Mouse (Mus musculus) stomach, embryonic 15.5 days (tissue): ENCODE measurements around the gene Crocc. TPM values are rescaled to one million over a fixed set of nuclear protein-coding genes. Genes with fewer than 3 reads are reported as not detected.

Experiments
- ATAC-seq: fragments of 200-750 bp; cut with Nextera tagmentation; 2 replicates; pipeline ENCODE4 v1.8.0; 2017; ENCODE audit warnings: low read depth, moderate number of reproducible peaks, moderate TSS enrichment; ENCODE audit not compliant: insufficient read depth, low FRiP score
- H3K27ac ChIP-seq: fragments of 300-500 bp; sonication (generic); 2 replicates; pipeline ENCODE4 v1.5.1; 2015; ENCODE audit warnings: mild to moderate bottlenecking, inconsistent platforms
- H3K27me3 ChIP-seq: fragments of 300-500 bp; sonication (generic); replicated peaks from 2 replicates; pipeline ENCODE4 v1.6.1; 2015; ENCODE audit warnings: inconsistent platforms
- H3K36me3 ChIP-seq: fragments of 300-500 bp; sonication (generic); 2 replicates; pipeline ENCODE4 v1.6.1; 2015; ENCODE audit warnings: inconsistent platforms
- H3K4me1 ChIP-seq: fragments of 300-500 bp; sonication (generic); 2 replicates; pipeline ENCODE4 v1.6.1; 2015; ENCODE audit warnings: inconsistent platforms
- H3K4me2 ChIP-seq: fragments of 300-500 bp; sonication (generic); 2 replicates; pipeline ENCODE4 v1.6.1; 2015; ENCODE audit warnings: mild to moderate bottlenecking, inconsistent platforms
- H3K4me3 ChIP-seq: fragments of 300-500 bp; sonication (generic); replicated peaks from 2 replicates; pipeline ENCODE4 v1.5.1; 2015; ENCODE audit warnings: inconsistent platforms
- H3K9ac ChIP-seq: fragments of 300-500 bp; sonication (generic); 2 replicates; pipeline ENCODE4 v1.6.1; 2015; ENCODE audit warnings: inconsistent platforms
- H3K9me3 ChIP-seq: fragments of 300-500 bp; sonication (generic); 2 replicates; pipeline ENCODE4 v1.6.1; 2016; ENCODE audit warnings: inconsistent platforms
- WGBS: fragments of 180-500 bp; shearing (Covaris S2); methylation state at CpG from one replicate; pipeline ENCODE4 v1.1.7; 2015; 5-methylcytosine and 5-hydroxymethylcytosine counted together
- polyA plus RNA-seq: library from polyadenylated mRNA; unstranded; fragments of >200 nt; fragmentation: Nextera tagmentation; extraction: Ambion mirVana; gene quantifications from 2 replicates; pipeline ENCODE4 v1.2.1, GENCODE M21; 2015

Crocc gene
- polyA plus RNA-seq, 1 experiment from 2014 or later = 4.2 TPM

GRCm38 (mm10) chr4:140993846-140994245, 66.5 kb downstream of the Crocc start:
- Histone ChIP-seq H3K9ac (no peak overlapping the region), H3K9me3 (no peaks in the 10 kb centered on the region), H3K27me3 (no peaks in the 10 kb centered on the region), H3K4me3 (no peak overlapping the region), H3K4me1 (no peaks in the 10 kb centered on the region), H3K4me2 (no peak overlapping the region), H3K27ac (no peak overlapping the region), H3K36me3 (peaks cover 42% of the 10 kb centered on the region)
- WGBS = 75% methylated on average over 8 of the region's 8 CpGs
- no peak for ATAC-seq

DNA sequence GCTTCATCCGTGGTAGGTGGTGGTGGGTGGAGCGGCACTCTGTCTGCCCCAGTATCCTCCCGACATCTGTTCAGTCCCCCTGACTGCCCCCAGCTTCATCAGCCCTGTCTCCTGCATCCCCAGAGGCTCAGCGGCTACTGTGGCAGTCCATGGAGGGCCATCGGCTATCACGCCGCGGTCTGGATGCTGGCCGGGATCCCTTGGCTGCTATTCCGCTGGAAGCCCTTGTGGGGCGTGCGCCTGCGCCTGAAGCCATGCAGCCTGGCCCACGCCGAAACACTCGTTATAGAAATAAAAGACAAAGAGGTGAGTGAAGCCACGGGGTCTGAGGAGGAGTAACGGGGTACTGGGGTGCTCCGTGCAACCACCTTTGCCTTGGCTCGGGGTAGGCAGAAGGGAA, 68.1 kb downstream of the Crocc start:
- Histone ChIP-seq H3K4me1 (peaks cover 11% of the 10 kb centered on the region), H3K4me3 (no peak overlapping the region), H3K9ac (no peak overlapping the region), H3K36me3 (peaks cover 35% of the 10 kb centered on the region), H3K9me3 (no peaks in the 10 kb centered on the region), H3K27me3 (no peaks in the 10 kb centered on the region), H3K27ac (no peak overlapping the region), H3K4me2 (no peak overlapping the region)
- ATAC-seq = no peak
- 87% methylated on average over 20 of the region's 20 CpGs for WGBS

GRCm38 (mm10) chr4:140989447-140989846, 70.9 kb downstream of the Crocc start:
- ATAC-seq = no peak
- H3K9ac ChIP-seq = no peak overlapping the region
- H3K4me3 ChIP-seq = no peak overlapping the region
- no peak overlapping the region for H3K27ac ChIP-seq
- peaks cover 16% of the 10 kb centered on the region for H3K4me1 ChIP-seq
- H3K36me3 ChIP-seq = peaks cover 13% of the 10 kb centered on the region
- H3K27me3 ChIP-seq = no peaks in the 10 kb centered on the region
- H3K4me2 ChIP-seq = no peak overlapping the region
- 90% methylated on average over 14 of the region's 14 CpGs for WGBS
- H3K9me3 ChIP-seq = no peaks in the 10 kb centered on the region

DNA sequence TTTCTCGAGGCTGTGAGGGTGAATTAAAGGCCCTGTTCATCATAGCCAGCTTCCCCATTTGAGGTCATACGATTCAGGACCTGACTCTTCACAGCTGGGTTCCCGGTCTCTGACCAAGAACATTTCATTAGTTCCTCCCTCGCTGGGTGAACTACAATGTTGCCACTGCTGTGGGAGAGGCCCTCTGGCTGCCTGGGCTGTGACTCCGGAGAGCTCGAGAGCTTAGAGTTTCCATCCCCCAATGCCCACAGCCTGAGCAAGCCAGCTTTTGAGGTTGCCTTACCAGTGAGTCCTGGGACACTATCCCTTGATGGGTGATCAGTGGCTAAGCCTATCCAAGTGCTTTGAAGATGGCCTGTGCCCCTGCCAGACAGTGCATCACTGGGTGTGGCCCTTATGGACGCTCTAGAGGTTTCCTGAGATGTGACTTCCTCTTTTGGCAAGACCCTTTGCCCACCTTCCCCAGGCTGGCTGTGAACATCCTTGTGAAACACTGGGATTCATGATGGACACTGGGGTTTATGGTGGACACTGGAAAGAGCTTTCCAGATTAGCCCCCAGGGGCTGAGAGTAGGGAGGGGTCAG, 71.6 kb downstream of the Crocc start:
- Histone ChIP-seq H3K36me3 (peaks cover 12% of the 10 kb centered on the region), H3K27ac (no peak overlapping the region), H3K4me2 (no peak overlapping the region), H3K4me1 (peaks cover 16% of the 10 kb centered on the region), H3K4me3 (no peak overlapping the region), H3K9ac (no peak overlapping the region), H3K9me3 (no peaks in the 10 kb centered on the region), H3K27me3 (no peaks in the 10 kb centered on the region)
- no peak for ATAC-seq
- WGBS = 59% methylated on average over 7 of the region's 7 CpGs

DNA sequence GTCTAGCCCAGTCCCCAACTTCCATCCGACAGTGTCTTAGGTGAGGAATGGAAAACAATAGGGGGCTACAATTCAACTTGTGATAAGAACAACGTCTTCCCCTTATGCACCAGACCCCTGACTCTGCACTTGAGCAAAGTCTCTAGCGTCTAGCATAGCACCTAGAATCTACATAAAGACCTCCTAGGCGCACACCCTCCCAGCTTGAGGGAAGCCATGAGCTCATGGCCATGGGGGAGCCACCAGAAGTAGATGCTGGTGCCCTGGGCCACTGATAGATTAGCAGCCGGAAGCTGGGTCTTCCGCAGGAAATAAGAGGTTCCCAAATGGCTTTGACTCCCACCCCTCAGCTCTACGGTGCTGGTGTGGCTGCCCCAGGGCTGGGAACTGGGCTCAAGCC, 72.9 kb downstream of the Crocc start:
- Histone ChIP-seq H3K4me3 (peak overlapping the region; percentile 86), H3K9ac (peak overlapping the region; percentile 75; the same call in 1 of the 2 replicates), H3K27me3 (no peaks in the 10 kb centered on the region), H3K4me2 (peak overlapping the region; percentile 82), H3K4me1 (peaks cover 27% of the 10 kb centered on the region), H3K36me3 (peaks cover 3% of the 10 kb centered on the region; the same call in 1 of the 2 replicates), H3K27ac (no peak overlapping the region), H3K9me3 (no peaks in the 10 kb centered on the region)
- ATAC-seq = no peak
- 18% methylated on average over 7 of the region's 7 CpGs for WGBS

- Histone ChIP-seq H3K9me3 (no peaks in the 10 kb centered on the region), H3K4me3 (peak within 1 kb of the TSS; percentile 86), H3K9ac (peak within 1 kb of the TSS; percentile 75), H3K4me1 (peaks cover 27% of the 10 kb centered on the region), H3K4me2 (peak within 1 kb of the TSS; percentile 82), H3K36me3 (peaks cover 3% of the 10 kb centered on the region; the same call in 1 of the 2 replicates), H3K27me3 (no peaks in the 10 kb centered on the region), H3K27ac (no peak within 1 kb of the TSS)
- WGBS = under 1% methylated on average over 58 of the region's 58 CpGs
- ATAC-seq = peak; percentile 80
Measured at GRCm38 (mm10) chr4:140986711-140987395, 73.5 kb downstream of the Crocc start, which contains the start of gene Atp13a2. Gene Atp13a2, plus strand, starts transcription at chr4:140986873.

- no peak for ATAC-seq
- peak overlapping the region; percentile 86 for H3K4me3 ChIP-seq
- 30% methylated on average over 14 of the region's 15 CpGs for WGBS
Measured at GRCm38 (mm10) chr4:140986024-140986710, 74.2 kb downstream of the Crocc start.

GRCm38 (mm10) chr4:140984544-140984943, 75.8 kb downstream of the Crocc start:
- Histone ChIP-seq H3K4me2 (no peak overlapping the region), H3K36me3 (0 out of 2 replicates have a peak, but pooled peaks cover 4% of the 10 kb centered on the region), H3K4me3 (no peak overlapping the region), H3K27me3 (no peaks in the 10 kb centered on the region), H3K27ac (0 out of 2 replicates have a peak overlapping the region, but pooled peaks have one; percentile 3), H3K9me3 (no peaks in the 10 kb centered on the region), H3K9ac (no peak overlapping the region), H3K4me1 (peaks cover 27% of the 10 kb centered on the region)
- ATAC-seq = no peak
- 76% methylated on average over 6 of the region's 6 CpGs for WGBS

More at GRCm38 (mm10) chr4:140986024-140986710, 74.2 kb downstream of the Crocc start:
- Histone ChIP-seq H3K27me3 (no peaks in the 10 kb centered on the region), H3K9ac (no peak overlapping the region), H3K36me3 (peaks cover 3% of the 10 kb centered on the region; the same call in 1 of the 2 replicates), H3K27ac (no peak overlapping the region), H3K4me2 (peak overlapping the region; percentile 82), H3K9me3 (no peaks in the 10 kb centered on the region), H3K4me1 (peaks cover 27% of the 10 kb centered on the region)

DNA sequence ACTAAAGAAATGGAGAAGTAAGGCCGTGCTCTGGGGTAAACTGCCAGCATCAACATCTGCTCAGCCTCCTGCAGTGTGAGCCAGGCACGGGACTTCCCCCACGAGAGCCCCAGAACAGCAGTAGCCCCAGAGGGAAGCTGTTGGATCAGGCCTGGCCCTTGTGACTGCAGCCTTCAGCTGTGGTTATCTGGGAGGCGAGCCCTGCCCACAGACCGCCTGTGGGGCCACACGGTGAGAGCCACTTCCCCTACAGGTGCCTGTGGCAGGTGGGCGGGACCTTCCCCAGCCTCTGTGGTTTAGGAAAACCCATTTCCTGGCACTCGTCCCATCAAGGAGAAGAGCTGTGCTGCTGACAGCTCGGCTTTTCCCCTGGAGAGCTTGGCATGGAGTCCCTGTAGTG, 76.9 kb downstream of the Crocc start:
- peak overlapping the region; percentile 7; the same call in 1 of the 2 replicates for H3K4me2 ChIP-seq
- no peak overlapping the region for H3K4me3 ChIP-seq
- H3K36me3 ChIP-seq = peaks cover 13% of the 10 kb centered on the region
- peaks cover 30% of the 10 kb centered on the region for H3K4me1 ChIP-seq
- ATAC-seq = peak; percentile 72
- H3K27ac ChIP-seq = peak overlapping the region; percentile 85
- WGBS = 7% methylated on average over 8 of the region's 9 CpGs
- no peak overlapping the region for H3K9ac ChIP-seq
- H3K27me3 ChIP-seq = no peaks in the 10 kb centered on the region
- H3K9me3 ChIP-seq = no peaks in the 10 kb centered on the region

DNA sequence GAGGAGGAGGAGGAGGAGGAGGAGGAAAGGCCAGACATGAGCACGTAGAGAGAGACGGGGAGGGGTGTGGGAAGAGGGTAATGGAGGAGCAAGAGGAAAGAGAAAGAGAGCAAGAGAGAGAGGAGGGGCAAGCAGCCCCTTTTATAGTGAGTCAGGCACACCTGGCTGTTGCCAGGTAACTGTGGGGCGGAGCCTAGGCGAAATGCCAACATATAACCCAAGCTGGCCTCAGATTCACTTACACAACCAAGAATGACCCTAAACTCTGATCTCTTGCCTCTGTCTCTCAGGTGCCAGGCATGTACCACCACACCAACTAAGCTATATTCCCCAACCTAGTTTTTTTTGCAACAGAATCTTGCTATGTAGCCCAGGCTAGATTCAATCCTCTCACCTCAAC, 77.5 kb downstream of the Crocc start:
- Histone ChIP-seq H3K27ac (peak overlapping the region; percentile 85), H3K36me3 (peaks cover 13% of the 10 kb centered on the region), H3K4me2 (peak overlapping the region; percentile 7; the same call in 1 of the 2 replicates), H3K4me3 (no peak overlapping the region), H3K4me1 (peaks cover 27% of the 10 kb centered on the region), H3K9ac (no peak overlapping the region), H3K9me3 (no peaks in the 10 kb centered on the region), H3K27me3 (no peaks in the 10 kb centered on the region)
- ATAC-seq = no peak
- 45% methylated on average over 3 of the region's 4 CpGs for WGBS

DNA sequence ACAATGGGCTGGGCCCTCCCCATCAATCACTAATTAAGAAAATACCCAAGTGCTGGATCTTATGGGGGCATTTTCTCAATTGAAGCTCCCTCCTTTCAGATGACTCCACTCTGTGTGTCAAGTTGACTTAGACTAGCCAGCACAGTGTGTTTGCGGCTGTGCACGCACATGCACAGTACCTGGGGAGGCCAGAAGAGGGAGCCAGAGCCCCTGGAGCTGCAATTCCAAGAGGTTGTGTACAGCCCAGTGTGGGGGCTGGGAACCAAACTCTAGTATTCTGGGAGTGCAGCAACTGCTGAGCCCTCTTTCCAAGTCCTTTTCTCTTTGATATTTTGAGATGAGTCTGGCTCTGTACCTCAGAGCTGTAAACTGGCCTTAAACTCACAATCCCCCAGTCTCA, 78.7 kb downstream of the Crocc start:
- Histone ChIP-seq H3K4me2 (no peak overlapping the region), H3K9me3 (no peaks in the 10 kb centered on the region), H3K36me3 (peaks cover 13% of the 10 kb centered on the region), H3K4me1 (peaks cover 28% of the 10 kb centered on the region), H3K9ac (no peak overlapping the region), H3K4me3 (no peak overlapping the region), H3K27ac (no peak overlapping the region), H3K27me3 (no peaks in the 10 kb centered on the region)
- WGBS = 84% methylated on average over 2 of the region's 2 CpGs
- no peak for ATAC-seq
